Mouse (Mus musculus) brain, adult 10 weeks (tissue): Measurements from ENCODE around the gene Tpp1. TPM values are rescaled to one million over a fixed set of nuclear protein-coding genes. Genes with fewer than 3 reads are reported as not detected.

Experiments
- polyA plus RNA-seq: library from polyadenylated mRNA; stranded (reverse); fragments of 350-450 nt; fragmentation: Illumina TruSeq; extraction: RNeasy Lipid Tissue Mini Kit (QIAGEN cat#74804); gene quantifications from one replicate; pipeline ENCODE4 v1.2.3, GENCODE M21; 2015; ENCODE audit warnings: low read depth, low replicate concordance

The Tpp1 gene
- polyA plus RNA-seq = 68.0 TPM

GRCm38 (mm10) chr7:105751491-105752433, at the start of gene Tpp1:
Tpp1 (minus strand) TSS chr7:105752235.

DNA sequence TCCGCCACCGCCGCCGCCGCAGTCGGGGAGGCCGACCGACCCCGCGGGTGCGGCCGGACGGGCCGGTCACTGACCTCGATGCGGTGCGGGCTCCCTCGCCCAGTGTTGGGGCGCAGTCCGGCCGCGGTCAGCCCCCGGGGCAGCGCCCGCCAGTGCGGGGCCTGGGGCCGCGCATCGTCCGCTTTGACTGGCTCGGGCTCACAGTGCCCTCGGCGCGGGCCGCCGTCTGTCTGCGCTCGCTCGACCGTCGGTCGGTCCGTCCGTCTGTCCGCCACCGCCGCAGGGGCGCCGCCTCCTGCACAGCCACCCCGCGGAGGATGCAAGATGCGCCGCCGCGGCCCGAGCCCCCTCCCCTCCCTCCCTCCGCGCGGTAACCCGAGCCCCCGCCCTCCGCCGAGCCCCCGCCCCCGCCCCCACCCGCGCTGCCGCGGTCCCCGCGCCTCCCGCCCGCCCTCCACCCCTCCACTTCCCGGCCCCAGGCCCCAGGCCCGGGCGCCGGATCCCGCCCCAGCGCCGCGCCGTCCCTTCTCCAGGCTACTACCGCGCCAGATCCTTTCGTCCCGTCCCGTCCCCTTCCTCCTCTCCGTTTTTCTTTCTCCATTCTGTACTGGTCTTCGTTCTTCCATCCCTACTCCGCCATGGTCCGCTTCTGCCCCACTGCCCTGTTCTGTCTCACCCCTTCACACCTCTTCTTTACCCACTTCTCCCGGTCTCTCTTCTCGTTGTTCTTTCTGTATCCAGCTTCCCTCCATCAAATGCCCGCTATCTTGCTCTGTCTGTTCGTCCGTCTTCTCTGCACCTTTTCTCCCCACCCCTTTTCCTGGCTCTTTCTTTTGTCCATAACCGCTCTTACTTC, 35.5 kb upstream of the Tpp1 start, which contains the start of gene Dchs1:
Gene Dchs1 (minus strand): TSS at position 370 of the 856 bp plus-strand sequence.

DNA sequence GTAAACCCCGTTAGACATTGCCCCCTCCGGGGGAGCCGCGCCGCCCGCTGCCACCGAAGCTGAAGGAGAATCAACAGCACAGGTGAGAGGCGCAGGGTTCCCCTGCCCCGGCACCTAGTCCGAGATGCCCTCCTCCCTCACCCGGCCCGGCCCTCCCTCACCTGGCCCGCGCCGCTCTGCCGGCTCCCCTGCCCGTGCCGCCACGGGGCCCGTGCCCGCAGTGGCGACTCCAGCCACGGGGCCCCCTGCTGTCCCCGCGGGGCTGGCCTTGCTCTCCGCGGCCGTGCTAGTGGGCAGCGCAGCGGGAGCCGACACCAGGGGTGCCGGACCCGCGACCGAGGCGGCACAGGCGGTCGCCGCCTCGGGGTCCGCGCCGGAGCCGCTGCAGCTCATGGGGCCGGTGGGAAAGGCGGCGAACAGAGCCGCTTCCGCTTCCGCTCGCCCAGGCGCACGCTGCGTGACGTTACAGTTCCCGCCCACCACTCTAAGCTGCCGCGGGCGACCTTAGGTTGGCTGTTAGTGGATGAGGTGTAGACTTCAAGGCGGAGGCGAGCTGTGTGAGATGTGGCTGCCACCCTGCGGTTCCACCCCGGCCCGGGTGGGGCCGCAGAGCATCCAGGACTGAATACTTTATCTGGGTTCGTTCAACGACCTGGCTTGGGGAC, 8.0 kb downstream of the Tpp1 start, which contains the start of gene Taf10:
Gene Taf10 (minus strand): TSS at position 436 of the 665 bp plus-strand sequence.

DNA sequence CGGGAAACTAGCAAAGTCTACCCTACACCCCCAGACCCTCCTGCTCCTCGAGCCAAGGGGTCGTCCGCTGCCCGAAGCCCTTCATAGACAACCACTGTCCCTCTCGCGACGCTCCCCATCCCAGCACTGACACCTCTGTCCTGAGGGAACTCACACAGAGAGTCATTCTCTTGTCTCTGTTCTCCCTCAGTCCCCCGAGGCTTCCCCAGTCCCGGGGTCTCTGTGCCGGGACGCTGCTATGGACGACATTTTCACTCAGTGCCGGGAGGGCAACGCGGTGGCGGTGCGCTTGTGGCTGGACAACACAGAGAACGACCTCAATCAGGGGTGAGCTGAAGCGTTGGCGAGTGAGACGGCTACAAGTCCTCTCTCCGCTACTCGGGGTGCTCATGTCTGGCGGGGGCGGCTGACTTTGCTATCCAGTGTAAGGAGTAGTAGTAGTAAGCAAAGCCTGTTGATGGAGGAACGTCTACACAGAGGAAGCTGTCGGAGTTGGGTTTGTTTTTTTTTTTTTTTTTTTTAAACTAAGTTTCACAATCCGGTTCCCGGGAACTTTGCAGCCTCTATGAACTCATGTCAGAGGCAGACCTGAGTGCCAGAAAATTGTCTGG, 15.0 kb downstream of the Tpp1 start, which contains the start of gene Rrp8:
Gene Rrp8 (minus strand): TSS at position 475 of the 611 bp plus-strand sequence.

GRCm38 (mm10) chr7:105736264-105736901, 15.7 kb downstream of the Tpp1 start, which contains the start of gene Ilk:
Ilk (plus strand) TSS chr7:105736592.

Other genes with a start within 250 kb of the Tpp1 start
- 102 TPM for gene Smpd1, start 197.9 kb downstream of the Tpp1 start, polyA plus RNA-seq
- gene Apbb1, start 170.6 kb downstream of the Tpp1 start, polyA plus RNA-seq = 448 TPM
- gene Hpx, start 152.1 kb downstream of the Tpp1 start, polyA plus RNA-seq = 1.3 TPM
- 125 TPM for gene Trim3, start 118.7 kb downstream of the Tpp1 start, polyA plus RNA-seq
- 103 TPM for gene Timm10b, start 112.2 kb downstream of the Tpp1 start, polyA plus RNA-seq
- gene Arfip2, start 111.8 kb downstream of the Tpp1 start, polyA plus RNA-seq = 102 TPM
- gene Gm45799, start 111.7 kb downstream of the Tpp1 start, polyA plus RNA-seq = 9.4 TPM
- gene Dnhd1, start 101.4 kb downstream of the Tpp1 start, polyA plus RNA-seq = 2.7 TPM
- 125 TPM for gene Ilk, start 15.6 kb downstream of the Tpp1 start, polyA plus RNA-seq
- gene Rrp8, start 14.8 kb downstream of the Tpp1 start, polyA plus RNA-seq = 11.0 TPM
- 115 TPM for gene Taf10, start 7.9 kb downstream of the Tpp1 start, polyA plus RNA-seq
- gene Dchs1, start 35.4 kb upstream of the Tpp1 start, polyA plus RNA-seq = 3.7 TPM
- gene Mrpl17, start 58.9 kb upstream of the Tpp1 start, polyA plus RNA-seq = 126 TPM
- 2.2 TPM for gene Gm4070, start 201.7 kb upstream of the Tpp1 start, polyA plus RNA-seq